Mouse (Mus musculus): ENCODE measurements around the gene Tet2.

DNA sequence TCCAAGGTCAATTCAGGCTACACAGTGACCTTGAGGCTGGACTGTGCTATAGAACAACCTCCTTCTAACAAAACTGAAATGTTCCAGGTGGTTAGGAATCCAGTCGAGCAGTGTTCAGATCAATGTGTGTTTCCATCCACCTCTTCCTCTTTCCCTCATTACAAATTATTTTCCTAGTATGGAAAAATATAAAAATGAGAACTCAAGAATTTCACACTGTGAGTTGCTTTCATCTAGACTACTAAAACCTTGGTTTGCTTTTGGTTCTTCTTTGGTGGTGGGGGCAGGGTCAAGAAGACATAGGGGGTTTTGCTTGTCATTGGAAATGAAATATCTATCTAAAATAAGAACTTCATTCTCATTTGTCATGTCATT, 109.2 kb downstream of the Tet2 start:
- no peak for TF ChIP-seq POLR2A (IDR thresholded peaks at IDR 0.05; ENCODE audit: borderline replicate concordance, extremely low read depth, low read depth, low read length)
- no peak for TF ChIP-seq CTCF (IDR thresholded peaks at IDR 0.05; ENCODE audit: insufficient read depth, low read length)

Data from lung, adult 2 months (tissue).